Mouse (Mus musculus): ENCODE data around the gene Gprc5b.

Gprc5b gene

DNA sequence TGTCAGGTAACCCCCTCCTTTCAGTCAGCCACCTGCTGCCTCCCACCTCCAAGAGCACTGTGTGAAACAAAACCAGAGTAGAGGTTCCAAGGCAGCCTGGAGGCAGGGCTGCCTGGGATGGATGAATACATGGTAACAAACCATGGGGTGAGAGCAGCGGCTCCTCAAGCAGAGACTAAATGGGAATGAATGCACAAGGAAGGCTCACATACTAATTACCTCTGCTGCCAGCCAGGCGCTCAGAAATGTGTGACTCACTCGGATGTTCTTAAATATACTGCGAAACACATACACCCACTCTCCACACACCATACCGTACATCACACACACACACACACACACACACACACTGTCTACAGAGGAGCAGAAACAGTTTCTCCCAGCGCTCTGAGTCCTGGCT, 4.7 kb downstream of the Gprc5b start:
- DNase-seq (ENCODE audit: low spot score in 2 of 2): peak; percentile 87 to 88

DNA sequence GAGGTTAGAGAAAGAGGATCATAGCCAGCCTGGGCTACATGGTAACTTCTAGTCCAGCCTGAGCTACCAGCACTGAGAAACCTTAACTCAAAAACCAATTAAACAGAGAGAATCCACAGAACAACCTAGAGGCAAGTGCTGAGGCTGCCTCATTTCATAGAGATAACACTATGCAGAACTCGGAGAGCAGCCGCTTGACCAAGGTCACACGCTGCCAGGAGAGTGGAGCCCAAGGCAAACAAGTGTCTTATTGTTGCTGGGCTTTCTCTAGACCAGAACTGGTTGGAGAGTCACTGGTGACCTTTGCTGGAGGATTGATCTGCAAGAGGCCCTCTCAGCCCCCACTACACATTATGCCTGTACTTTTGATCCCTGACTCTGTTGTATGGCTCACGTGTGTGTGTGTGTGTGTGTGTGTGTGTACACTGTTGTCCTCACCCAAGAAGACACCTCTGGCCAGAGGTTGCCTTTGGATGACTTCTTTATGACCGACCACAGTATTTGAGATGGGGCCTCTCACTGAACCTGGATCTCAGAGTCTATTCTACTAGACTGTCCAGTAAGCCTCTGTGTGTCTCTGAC, 5.6 kb downstream of the Gprc5b start:
- DNase-seq (ENCODE audit: low spot score in 2 of 2): no peak

DNA sequence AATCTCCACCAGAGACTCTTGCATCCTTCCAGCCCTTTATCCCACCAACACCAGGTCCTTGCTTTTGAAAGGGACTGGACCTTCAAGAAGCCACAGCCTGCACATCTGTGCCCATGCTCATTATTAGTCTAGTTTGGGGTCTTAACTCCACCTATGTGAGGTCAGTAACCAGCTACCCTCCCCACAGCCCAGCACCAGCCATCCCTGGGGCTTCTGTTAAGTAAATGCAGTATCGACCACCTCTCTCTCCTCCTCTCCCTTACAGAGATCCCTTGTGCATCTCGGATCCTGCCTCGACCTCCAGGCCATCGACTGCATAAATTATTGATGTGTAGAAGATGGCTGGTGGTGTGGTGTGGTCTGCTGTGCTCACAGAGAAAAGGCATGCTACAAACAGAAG, 8.6 kb downstream of the Gprc5b start:
- DNase-seq (ENCODE audit: low spot score in 2 of 2): no peak

DNA sequence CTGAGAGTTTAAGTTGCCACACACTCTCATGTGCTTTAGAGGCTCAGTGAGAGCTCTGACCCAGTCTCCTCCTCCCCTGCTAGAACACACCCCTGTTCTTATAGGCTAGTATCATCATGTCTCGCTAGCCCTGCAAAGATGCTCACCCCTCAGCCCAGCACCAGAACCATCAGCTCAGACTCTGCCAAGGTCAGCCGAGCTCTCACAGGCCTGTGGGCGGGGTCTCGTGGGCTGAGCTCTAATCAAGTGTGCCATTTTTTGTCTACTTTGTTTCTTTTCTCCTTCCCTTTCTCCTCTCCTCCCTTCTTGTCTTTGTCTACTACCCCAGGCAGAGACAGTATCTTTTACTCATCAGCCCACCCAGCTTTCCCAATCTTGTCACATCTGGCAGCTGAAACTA, 9.2 kb downstream of the Gprc5b start:
- DNase-seq (ENCODE audit: low spot score in 2 of 2): no peak

DNA sequence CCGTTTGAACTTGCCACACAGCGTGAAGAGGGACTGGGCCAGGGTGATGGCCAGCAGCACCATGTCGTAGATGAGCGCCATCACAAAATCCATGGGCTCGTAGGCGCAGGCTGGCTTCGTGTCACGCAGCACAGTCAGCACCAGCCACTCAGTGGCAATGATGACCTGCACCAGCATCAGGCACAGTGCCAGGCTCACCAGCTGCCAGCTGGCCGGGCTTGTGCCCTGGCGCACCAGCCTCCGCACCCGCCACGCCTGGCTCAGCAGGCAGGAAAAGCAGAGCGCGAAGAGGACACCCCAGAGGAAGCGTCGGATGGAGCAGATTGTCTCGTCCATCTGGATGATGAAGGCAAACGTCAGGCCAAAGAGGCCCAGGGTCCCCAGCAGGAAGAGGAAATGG, 11.1 kb downstream of the Gprc5b start:
- DNase-seq (ENCODE audit: low spot score in 2 of 2): peak; percentile 55 to 73

DNA sequence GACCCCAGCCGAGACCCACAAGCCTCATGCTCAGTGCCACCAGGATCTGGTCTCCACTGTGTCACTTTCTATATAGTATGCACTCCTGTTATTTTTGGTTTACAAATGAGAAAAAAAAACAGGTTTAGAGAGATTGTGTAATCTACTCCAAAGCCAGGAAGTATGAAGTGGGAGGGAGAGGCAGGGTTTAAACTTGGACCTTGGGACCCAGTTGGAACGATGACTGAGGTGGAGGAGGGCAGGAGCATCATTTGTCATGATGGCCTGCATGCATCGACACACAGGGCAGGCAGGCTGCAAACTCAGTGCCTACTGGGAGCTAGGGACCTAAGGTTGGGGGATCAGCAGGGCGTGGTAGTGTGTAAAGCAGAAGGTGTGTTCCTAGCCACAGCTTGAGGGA, 12.4 kb downstream of the Gprc5b start:
- no peak for DNase-seq (ENCODE audit: low spot score in 2 of 2)

DNA sequence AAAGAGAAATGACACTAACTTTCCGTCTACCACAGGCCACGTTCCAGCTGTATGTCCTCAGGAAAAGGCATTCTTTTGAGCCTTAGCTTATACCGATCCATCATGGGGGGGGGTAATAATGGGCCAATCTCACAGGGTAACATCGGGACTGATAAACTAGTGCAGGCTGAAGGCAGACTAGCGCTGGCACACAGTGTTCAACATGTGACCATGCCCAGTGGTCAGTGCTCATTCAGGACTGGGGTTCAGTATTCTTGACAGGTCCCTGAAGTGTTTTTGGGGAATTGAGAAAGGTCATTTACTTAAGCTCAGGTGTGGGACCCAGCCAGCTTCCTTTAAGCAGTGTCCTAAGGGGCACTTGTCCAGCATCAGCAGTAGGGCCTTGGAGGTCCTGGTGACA, 13.2 kb downstream of the Gprc5b start:
- DNase-seq (ENCODE audit: low spot score in 2 of 2): no peak

DNA sequence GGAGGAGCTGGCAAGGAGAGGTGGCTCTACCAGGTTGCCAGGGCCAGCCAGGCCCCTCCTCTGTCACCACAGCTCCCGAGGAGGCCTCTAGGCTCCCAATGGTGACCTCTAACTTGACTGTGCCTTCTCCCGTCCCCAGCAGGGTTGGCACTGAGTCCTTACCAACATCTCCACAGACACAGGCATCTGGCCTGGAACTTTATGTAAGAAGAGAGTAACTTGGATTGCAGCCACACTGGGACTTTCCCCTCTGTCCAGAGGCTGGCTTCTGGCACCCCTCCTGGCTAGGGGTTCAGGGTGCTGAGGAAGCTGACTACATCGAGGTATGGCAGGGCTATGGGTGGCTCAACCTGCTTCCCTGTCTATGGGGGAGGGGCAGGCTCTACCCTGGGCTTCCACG, 13.7 kb downstream of the Gprc5b start:
- DNase-seq (ENCODE audit: low spot score in 2 of 2): no peak

DNA sequence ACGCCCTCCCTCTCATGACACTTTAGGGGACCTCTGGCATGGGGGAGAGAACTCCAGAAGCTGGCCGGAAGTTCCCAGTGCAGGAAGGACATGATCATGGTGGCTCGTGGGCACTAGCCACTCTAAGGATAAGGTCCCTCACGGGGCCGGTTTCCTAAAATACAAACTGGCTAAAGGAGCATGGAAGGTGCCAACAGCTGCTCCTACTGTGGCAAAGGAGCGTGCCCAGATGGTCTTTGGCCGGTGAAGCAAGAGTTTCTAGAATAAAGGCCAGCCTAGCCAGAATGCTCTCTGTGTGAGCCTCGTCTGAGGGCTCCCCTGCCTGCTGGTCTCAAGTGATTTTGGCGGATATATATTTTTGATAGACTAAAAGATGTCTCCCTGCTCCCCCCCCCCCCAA, 15.3 kb downstream of the Gprc5b start:
- DNase-seq (ENCODE audit: low spot score in 2 of 2): no peak

DNA sequence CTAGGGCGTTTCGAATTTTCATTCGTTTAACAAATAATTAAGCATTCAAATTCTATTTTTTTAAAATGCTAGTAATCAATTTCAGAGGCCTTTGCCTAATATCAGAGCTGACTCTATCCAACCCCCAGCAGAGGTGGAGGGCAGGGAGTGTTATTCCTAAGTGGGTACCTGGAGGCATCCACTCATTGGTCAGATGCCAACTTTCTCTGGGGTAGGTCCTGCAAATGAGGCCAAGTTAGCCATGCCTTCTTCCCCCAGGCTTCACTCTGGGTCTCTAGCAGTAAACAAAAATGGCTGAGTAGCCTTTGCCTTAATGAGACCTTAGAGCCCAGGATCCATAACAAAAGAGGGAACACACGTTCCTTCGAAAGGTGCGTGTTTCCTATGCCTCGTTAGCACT, 15.9 kb downstream of the Gprc5b start:
- DNase-seq (ENCODE audit: low spot score in 2 of 2): no peak

DNA sequence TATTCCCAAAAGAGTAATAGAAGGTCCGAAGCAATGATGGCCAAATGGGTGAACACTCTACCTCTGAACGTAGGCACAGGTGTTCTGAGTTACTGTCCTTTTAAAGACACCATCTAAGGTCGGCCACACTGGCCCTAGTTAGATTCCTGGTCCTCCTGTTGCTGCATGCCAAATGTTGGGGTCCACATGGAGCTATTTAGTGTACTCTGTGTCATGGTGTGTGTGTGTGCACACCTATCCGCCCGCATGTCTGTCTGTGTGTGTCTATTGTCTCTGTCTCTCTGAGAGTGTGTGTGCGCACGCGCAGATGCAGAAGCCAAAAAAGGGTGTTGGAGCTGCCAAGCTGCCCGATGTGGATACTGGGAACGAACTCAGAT, 17.9 kb downstream of the Gprc5b start:
- DNase-seq (ENCODE audit: low spot score in 2 of 2): no peak

DNA sequence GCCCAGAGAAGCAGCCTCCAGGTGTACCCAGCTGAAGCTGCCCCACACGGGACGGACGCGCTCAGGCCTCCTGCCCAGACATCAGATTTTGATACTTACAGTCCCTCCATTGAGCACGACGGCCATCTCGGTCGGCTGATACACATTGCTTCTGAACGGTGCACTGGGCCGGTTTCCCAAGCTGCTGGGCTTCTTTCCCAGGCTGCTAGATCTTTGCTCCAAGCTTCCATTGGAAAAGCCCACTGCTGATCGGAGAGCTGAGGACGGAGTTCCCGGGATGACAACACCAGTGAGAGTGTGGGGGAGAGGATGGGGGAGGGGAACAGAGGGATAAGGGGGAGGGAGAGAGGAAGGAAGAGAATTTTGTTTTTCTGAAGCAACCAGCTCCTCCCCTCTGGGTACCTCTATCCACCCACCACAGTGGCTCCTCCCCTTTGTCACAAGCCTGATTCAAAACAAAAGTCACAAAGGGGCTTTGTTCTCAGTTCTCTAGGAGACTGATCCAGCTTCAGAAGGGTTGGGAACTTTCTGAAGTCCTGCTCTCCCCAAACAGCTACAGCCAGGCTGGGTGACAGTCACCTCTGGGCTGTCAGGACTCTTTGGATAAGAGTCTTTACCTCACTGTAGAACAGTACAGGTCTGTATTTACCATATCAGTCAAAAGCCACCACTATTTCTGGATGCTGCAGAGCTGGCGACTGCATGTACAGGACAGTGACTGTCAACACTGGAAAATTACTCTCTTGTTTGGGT, 18.4 kb downstream of the Gprc5b start:
- peak in 1 of 2 experiments; percentile 66 for DNase-seq (ENCODE audit: low spot score in 2 of 2)

DNA sequence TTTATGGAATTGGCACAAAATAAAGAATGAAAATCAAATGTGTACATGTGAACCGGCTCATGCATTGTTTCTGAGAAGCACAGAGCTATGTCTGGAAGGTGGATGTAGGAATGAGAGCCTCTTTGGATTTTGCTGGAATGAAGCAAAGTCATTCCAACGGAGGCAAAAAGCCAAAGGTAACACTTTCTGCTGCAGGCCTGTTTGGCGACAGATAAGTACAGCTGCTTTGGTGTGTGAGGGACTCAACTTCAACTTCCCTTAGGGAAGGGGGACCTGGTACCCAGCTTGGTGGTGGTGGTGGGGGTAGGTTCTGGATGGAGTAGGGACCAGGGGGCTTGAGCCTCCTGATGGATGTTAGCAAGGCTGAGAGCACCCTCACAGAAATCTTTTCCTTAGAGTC, 19.2 kb downstream of the Gprc5b start:
- no peak for DNase-seq (ENCODE audit: low spot score in 2 of 2)

DNA sequence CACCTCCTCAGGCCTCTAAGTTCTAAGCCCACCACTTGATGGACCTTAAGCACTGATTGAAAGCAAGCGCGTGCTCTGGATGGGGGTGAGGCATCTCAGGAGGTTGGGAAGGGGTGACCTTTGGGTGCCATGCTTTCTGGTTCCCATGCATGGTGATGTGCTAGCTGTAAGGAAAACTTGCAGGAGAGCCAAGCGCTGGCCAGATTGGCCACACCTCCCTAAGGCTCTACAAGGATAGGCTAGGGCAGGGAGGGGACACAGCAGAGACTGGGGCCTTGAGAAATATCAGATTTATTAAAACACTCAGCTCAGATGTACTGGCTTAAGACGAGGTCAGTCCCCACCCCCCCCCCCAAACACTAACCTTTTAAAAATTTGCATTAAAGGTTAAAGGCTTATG, 21.6 kb downstream of the Gprc5b start:
- no peak for DNase-seq (ENCODE audit: low spot score in 2 of 2)

DNA sequence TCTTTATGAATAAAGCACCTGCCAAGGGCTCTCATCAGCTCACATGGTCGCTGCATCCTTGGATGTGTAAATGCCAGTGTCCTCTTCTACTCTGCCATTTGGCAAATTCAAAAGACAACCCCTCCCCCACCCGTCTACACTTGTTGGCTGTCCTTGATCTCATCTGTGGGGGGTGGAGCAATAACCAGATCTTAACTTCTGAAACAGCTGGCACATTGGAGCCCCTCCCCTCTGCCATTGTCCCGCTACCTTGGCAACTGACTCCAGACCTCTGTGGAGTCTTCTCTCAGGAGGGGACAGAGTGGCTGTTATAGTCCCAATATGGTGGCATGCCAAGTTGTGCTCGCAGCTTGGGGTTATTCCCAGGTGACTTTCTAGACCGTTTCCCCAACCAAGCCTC, 22.7 kb downstream of the Gprc5b start:
- no peak for DNase-seq (ENCODE audit: low spot score in 2 of 2)

DNA sequence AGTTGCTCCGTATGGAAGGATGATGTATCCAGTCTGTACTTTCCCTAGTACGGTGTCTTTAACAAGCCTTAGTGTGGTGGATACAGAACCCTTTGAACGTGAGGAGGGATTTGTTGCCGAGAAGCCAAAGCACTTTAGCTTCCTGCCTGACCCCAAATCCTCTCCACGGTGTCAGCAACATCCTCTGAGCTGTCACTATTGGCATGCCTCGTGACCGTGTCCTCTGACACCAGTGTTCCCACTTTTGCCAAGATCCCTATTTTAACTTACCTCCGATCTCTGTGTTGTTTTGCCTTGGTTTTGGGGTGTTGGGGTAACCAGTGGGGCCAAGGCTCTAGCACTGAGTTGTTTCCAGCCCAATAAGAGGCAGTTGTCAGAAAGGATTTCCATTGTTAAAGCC, 23.5 kb downstream of the Gprc5b start:
- DNase-seq (ENCODE audit: low spot score in 2 of 2): no peak

DNA sequence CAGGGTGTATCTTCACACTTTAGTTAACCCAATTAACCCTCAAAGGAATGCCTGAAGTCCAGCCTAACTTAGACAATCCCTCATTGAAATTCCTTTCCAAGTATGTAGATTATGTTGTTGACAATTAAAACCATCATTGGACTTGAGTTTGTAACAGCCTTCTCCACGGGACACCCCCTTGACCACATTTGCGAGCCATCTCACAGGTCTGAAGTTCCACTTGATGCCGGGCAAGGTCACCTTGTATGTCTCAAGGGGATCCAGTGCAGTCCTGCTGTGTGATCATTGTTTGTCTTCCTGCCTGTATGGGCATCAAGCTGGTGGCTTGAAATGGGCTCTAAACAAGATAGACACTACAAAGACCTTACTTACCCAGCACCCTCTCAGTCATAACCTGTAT, 26.1 kb downstream of the Gprc5b start:
- no peak for DNase-seq (ENCODE audit: low spot score in 2 of 2)

DNA sequence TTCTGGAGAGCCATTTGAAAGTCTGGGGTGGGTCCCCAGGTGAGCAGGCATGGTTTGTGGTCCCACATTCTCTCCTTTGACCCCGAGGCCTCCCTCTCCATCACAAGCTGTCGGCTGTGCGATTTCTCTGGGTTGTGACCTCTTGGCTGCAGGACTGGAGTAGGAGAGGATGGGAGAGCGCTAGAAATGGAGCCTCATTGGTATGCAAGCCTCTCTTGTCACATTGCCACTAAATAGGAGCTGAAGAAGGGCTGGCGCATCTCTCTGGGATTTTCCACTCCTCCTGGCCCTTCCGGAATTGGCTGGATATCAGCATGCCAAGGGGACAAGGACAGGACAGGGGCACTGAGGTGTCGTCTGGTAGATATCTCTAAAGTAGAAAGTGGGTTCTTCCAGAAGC, 29.8 kb downstream of the Gprc5b start:
- DNase-seq (ENCODE audit: low spot score in 2 of 2): no peak

DNA sequence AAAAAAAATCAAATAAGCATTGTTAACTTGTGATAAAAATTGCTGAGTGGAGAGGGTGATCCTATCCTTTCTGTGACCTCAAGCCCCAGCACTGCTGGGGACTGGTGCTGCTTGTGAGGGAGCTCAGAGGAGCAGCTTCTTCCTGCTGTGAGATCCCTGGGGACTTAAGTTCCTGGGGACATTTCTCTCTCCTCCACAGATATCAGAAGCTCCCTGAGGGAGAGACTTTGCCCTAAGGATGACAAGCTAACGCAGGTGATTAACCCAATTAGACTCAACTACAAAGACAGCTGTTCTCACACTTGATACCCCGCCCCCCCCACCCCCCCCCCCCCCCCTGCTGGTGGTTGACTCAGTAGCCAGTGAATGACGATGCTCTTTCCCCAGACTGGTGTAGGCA, 30.2 kb downstream of the Gprc5b start:
- no peak for DNase-seq (ENCODE audit: low spot score in 2 of 2)

DNA sequence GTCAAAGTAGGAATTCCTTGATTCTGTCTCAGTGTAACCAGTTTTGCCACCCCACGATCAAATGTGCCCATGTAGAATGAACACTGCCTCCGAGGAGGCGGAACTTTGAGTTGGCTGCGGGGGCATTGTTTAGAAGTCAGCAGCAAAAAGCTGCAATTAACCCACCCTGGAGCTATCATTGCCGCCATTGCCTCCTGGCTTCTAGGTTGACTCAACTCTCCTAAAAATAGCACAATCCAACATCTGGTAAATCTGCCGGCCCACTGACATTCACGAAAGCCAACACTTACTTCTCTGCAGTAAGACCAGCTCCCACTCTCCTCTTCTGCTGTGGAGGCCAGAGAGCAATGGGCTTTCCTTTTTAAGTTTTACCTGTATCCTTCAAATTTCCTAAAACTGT, 35.8 kb downstream of the Gprc5b start:
- peak in 1 of 2 experiments; percentile 57 for DNase-seq (ENCODE audit: low spot score in 2 of 2)

DNA sequence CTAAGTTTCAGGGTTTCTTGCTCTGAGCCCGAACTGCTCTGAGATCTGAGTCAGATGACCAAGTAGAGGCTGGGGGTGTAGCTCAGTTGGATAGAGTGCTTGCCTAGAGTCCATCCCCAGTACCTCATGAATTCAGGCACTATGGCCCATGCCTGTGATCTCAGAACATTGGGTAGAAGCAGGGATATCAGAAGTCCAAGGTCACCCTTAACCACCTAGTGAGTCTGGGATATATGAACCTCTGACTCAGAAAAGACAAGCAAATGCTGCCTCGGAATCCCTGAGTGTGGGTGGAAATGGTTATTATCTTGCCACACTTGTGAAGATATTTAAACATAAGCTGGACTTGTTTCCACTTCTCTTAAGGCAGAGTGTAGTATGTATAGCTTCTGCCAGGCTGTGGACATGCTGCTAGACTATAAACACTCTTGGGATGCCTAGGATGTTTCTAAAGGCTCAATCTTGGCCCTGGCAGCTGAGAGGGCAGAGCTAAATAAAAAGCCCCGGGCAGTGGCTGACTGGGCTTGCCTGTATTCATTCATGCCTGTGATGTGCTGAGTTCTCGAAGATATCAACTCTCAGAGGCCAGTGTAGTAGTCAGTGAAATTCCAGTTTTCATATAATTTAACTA, 38.3 kb downstream of the Gprc5b start:
- no peak for DNase-seq (ENCODE audit: low spot score in 2 of 2)

DNA sequence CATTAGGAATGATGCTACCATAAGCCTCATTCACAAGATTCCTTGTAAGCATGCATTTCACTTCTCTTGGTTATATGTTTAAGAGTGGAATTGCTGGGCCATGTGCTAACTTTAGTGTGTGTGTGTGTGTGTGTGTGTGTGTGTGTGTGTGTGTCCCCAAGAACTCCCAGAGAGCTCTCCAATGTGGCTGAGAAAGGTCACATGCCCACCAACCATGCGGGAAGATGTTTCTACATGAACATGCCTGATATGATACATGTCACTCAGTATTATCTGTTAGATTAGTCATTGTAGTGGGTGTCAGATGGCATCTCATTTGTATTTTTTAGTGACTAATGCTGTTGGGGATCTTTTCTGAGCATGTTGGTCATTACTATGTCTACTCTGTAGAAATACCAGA, 40.0 kb downstream of the Gprc5b start:
- DNase-seq (ENCODE audit: low spot score in 2 of 2): no peak

DNA sequence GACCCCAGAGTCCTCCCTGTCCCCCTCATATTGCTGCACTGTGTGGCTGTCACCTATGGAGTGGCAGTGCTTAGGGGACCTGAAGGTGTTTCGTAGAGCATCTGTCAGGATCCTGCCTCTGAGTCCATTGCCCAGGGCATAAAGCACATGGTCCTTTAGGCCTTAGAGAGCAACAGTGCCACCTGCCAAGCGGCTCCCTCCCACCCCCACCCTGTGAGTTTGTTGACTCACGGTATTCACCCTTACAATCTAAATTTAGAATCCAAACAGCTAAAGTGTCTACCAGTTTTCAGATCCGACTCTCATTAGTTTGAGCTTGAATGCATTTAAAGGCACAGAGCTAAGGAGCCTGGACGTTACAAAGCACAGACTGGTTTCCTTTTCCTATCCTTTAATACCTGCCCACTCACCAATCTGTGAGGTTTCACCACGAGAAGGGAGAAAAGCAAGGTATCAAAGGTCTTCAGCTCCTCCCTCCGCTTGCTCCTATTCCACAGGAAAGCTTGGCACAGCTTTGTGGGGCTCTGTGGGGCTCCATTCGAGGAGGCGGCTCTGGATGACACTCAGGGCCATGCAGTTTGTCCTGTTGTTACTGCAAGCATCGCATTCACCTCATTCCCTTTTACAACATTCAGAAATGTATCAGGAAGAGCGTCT, 41.3 kb downstream of the Gprc5b start:
- no peak for DNase-seq (ENCODE audit: low spot score in 2 of 2)

All from left cerebral cortex, adult 9 months (tissue).